Comparison of ENCODE assay signal across 16 mouse cellular contexts in the genomic region with DNA sequence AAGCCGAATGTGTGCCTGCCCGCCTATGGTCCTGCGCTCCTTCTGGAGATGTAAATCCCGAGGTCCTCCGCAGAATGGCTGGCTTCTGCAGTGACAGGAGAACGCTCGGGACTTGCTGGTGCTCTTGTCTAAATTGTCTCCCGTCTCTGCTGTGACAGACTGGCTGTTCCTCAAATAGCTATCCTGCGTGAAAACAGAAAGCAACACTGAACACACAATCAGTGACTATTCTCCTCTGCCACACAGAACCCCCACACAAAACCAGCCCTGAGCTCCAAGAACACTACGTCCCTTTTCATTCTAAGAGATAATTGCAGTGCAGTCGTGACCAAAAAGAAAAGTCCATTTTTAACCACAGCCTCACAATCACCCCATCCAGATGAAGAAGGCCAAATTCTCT.
DNase-seq lines count a peak whose midpoint lies in the region; ATAC-seq lines count a peak whose summit lies in the region.
"Had no signal": no experiment of that assay in that cellular context is flagged by ENCODE, and none has a peak within 500 bp of the region (broad histone marks: within the 10 kb centered on the region; RNA-seq: fewer than 3 reads in every experiment).

No protein-coding gene starts in this region.

- H3K36me3 ChIP-seq in heart, embryonic 10.5 days: no peaks in the 10 kb centered on the region
- no peaks in the 10 kb centered on the region for H3K36me3 ChIP-seq in intestine, embryonic 16.5 days (ENCODE audit: control insufficient read depth, insufficient read depth, low read length)
- no peaks in the 10 kb centered on the region for H3K36me3 ChIP-seq in limb, embryonic 10.5 days
- H3K36me3 ChIP-seq: liver, embryonic 15.5 days had no signal

- ATAC-seq in intestine, embryonic 16.5 days: no peak
- ATAC-seq: activated CD4-positive, CD25-positive, alpha-beta regulatory T cell, adult 4 months; intestine, postnatal 0 days had no signal

- H3K4me3 ChIP-seq in heart, embryonic 10.5 days: no peak overlapping the region
- no peak overlapping the region for H3K4me3 ChIP-seq in intestine, embryonic 16.5 days (ENCODE audit: low read length)
- no peak overlapping the region for H3K4me3 ChIP-seq in limb, embryonic 10.5 days
- H3K4me3 ChIP-seq: liver, embryonic 15.5 days; myocyte had no signal

- peak; percentile 10 to 49 for DNase-seq in heart, adult 18-20 months
- DNase-seq in heart, embryonic 10.5 days (ENCODE audit: low spot score): no peak
- peak; percentile 77 to 84 for DNase-seq in frontal cortex, adult 2 months (ENCODE audit: extremely low spot score in 1 of 2, low spot score in 1 of 2)
- DNase-seq in left cerebral cortex, adult 18-20 months (ENCODE audit: low spot score in 2 of 2): peak; percentile 65 to 75
- peak; percentile 68 to 86 for DNase-seq in right cerebral cortex, postnatal 36 days (ENCODE audit: low spot score in 2 of 2)
- no peak for DNase-seq in kidney, postnatal 10 days
- DNase-seq in limb, embryonic 10.5 days (ENCODE audit: low spot score): no peak
- DNase-seq: B cell, adult 2 months; cerebellum, postnatal 14 days; gastrocnemius, postnatal 36 days; thymus, postnatal 14 days had no signal

- peaks cover 6% of the 10 kb centered on the region for H3K4me1 ChIP-seq in heart, embryonic 10.5 days
- no peaks in the 10 kb centered on the region for H3K4me1 ChIP-seq in intestine, embryonic 16.5 days (ENCODE audit: control insufficient read depth, insufficient read depth, low read length)
- peaks cover 7% of the 10 kb centered on the region for H3K4me1 ChIP-seq in limb, embryonic 10.5 days
- H3K4me1 ChIP-seq: liver, embryonic 15.5 days had no signal

- no peak overlapping the region for H3K9ac ChIP-seq in intestine, embryonic 16.5 days (ENCODE audit: low read depth, low read length)
- H3K9ac ChIP-seq: liver, embryonic 15.5 days had no signal

- 63% methylated on average over 11 of the region's 11 CpGs for WGBS in heart, embryonic 10.5 days
- 73% methylated on average over 11 of the region's 11 CpGs for WGBS in intestine, embryonic 16.5 days
- WGBS in limb, embryonic 10.5 days: 92% methylated on average over 11 of the region's 11 CpGs

- no peak overlapping the region for H3K4me2 ChIP-seq in intestine, embryonic 16.5 days (ENCODE audit: low read depth, low read length)
- H3K4me2 ChIP-seq: liver, embryonic 15.5 days had no signal

- H3K9me3 ChIP-seq in heart, embryonic 10.5 days: no peaks in the 10 kb centered on the region
- H3K9me3 ChIP-seq in intestine, embryonic 16.5 days (ENCODE audit: control insufficient read depth, low read length): no peaks in the 10 kb centered on the region
- H3K9me3 ChIP-seq in limb, embryonic 10.5 days (replicated peaks): no peaks in the 10 kb centered on the region
- H3K9me3 ChIP-seq: liver, embryonic 15.5 days had no signal

- no peaks in the 10 kb centered on the region for H3K27me3 ChIP-seq in heart, embryonic 10.5 days (ENCODE audit: insufficient read depth, poor library complexity, severe bottlenecking)
- H3K27me3 ChIP-seq in intestine, embryonic 16.5 days (replicated peaks; ENCODE audit: control insufficient read depth, insufficient read depth, low read length): no peaks in the 10 kb centered on the region
- no peaks in the 10 kb centered on the region for H3K27me3 ChIP-seq in limb, embryonic 10.5 days (ENCODE audit: low read depth, poor library complexity, severe bottlenecking)
- H3K27me3 ChIP-seq: liver, embryonic 15.5 days had no signal

- H3K27ac ChIP-seq in heart, embryonic 10.5 days: no peak overlapping the region
- H3K27ac ChIP-seq in intestine, embryonic 16.5 days (ENCODE audit: low read length): no peak overlapping the region
- no peak overlapping the region for H3K27ac ChIP-seq in limb, embryonic 10.5 days
- H3K27ac ChIP-seq: liver, embryonic 15.5 days had no signal

Comparison
In these comparisons a context has a peak if more than half of its experiments do, and no peak if none do; other contexts are left out.
1. DNase-seq: peak in heart, adult 18-20 months (2 of 2), frontal cortex, adult 2 months (2 of 2), left cerebral cortex, adult 18-20 months (2 of 2) and right cerebral cortex, postnatal 36 days (2 of 2); none in heart, embryonic 10.5 days (single experiment), kidney, postnatal 10 days (single experiment) and limb, embryonic 10.5 days (single experiment).